9 mouse cellular contexts compared by ENCODE assay signal in genomic region chr12:5359065-5359464, GRCm38 (mm10). TPM values are rescaled to one million over a fixed set of nuclear protein-coding genes. Genes with fewer than 3 reads are reported as not detected.
DNase-seq lines count a peak whose midpoint lies in the region; ATAC-seq lines count a peak whose summit lies in the region.
"Had no signal": no experiment of that assay in that cellular context is flagged by ENCODE, and none has a peak within 500 bp of the region (broad histone marks: within the 10 kb centered on the region; RNA-seq: fewer than 3 reads in every experiment).

No protein-coding gene starts in this region.

- no peaks in the 10 kb centered on the region for H3K36me3 ChIP-seq in heart, embryonic 11.5 days (ENCODE audit: control insufficient read depth, insufficient read depth, low read length)
- H3K36me3 ChIP-seq in neural tube, embryonic 13.5 days = no peaks in the 10 kb centered on the region
- H3K36me3 ChIP-seq in neural tube, embryonic 15.5 days = no peaks in the 10 kb centered on the region

- no peak overlapping the region for H3K4me3 ChIP-seq in heart, embryonic 11.5 days (ENCODE audit: low read depth, low read length)
- H3K4me3 ChIP-seq in neural tube, embryonic 13.5 days = no peak overlapping the region
- H3K4me3 ChIP-seq in neural tube, embryonic 15.5 days (replicated peaks) = no peak overlapping the region

- intact Hi-C loops in heart, postnatal 14 days (cut with DNase I) = no loop called here

- no peak overlapping the region for H3K27ac ChIP-seq in heart, embryonic 11.5 days (ENCODE audit: low read depth, low read length)
- peak overlapping the region; percentile 74 for H3K27ac ChIP-seq in neural tube, embryonic 13.5 days (replicated peaks)
- peak overlapping the region; percentile 63 for H3K27ac ChIP-seq in neural tube, embryonic 15.5 days (replicated peaks)

- no peaks in the 10 kb centered on the region for H3K27me3 ChIP-seq in heart, embryonic 11.5 days (ENCODE audit: control insufficient read depth, insufficient read depth, low read length)
- no peaks in the 10 kb centered on the region for H3K27me3 ChIP-seq in neural tube, embryonic 13.5 days
- H3K27me3 ChIP-seq in neural tube, embryonic 15.5 days (replicated peaks) = no peaks in the 10 kb centered on the region
- H3K27me3 ChIP-seq: Patski had no signal

- H3K9me3 ChIP-seq in heart, embryonic 11.5 days (replicated peaks; ENCODE audit: control insufficient read depth, low read length) = no peaks in the 10 kb centered on the region
- no peaks in the 10 kb centered on the region for H3K9me3 ChIP-seq in neural tube, embryonic 13.5 days
- no peaks in the 10 kb centered on the region for H3K9me3 ChIP-seq in neural tube, embryonic 15.5 days (replicated peaks)

- 41% methylated on average over 5 of the region's 5 CpGs for WGBS in heart, embryonic 11.5 days (ENCODE audit: insufficient replicate concordance)
- 29% methylated on average over 5 of the region's 5 CpGs for WGBS in neural tube, embryonic 13.5 days
- WGBS in neural tube, embryonic 15.5 days = 21% methylated on average over 5 of the region's 5 CpGs

- H3K4me2 ChIP-seq in heart, embryonic 11.5 days = no peak overlapping the region
- no peak overlapping the region; the same call in 1 of the 2 replicates for H3K4me2 ChIP-seq in neural tube, embryonic 13.5 days
- peak overlapping the region; percentile 26; the same call in 1 of the 2 replicates for H3K4me2 ChIP-seq in neural tube, embryonic 15.5 days

- no peak for ATAC-seq in heart, embryonic 11.5 days (replicated peaks; ENCODE audit: insufficient number of reproducible peaks, low FRiP score, low TSS enrichment)
- no peak for ATAC-seq in neural tube, embryonic 13.5 days (ENCODE audit: low read depth)
- peak; percentile 51; the same call in 1 of the 2 replicates for ATAC-seq in neural tube, embryonic 15.5 days (ENCODE audit: low FRiP score)
- ATAC-seq in CD4-positive, CD25-positive, alpha-beta regulatory T cell, adult 4 months = no peak
- ATAC-seq: Patski had no signal

- peak; percentile 25 to 43 for DNase-seq in heart, postnatal 14 days
- no peak for DNase-seq in neural tube, embryonic 10.5 days (ENCODE audit: extremely low spot score, low spot score)
- peak; percentile 77 for DNase-seq in cerebellum, postnatal 14 days
- no peak for DNase-seq in spleen, adult 12 weeks (ENCODE audit: low spot score)

- H3K4me1 ChIP-seq in heart, embryonic 11.5 days (ENCODE audit: control insufficient read depth, insufficient read depth, low read length) = no peaks in the 10 kb centered on the region
- H3K4me1 ChIP-seq in neural tube, embryonic 13.5 days (replicated peaks) = peaks cover 26% of the 10 kb centered on the region
- H3K4me1 ChIP-seq in neural tube, embryonic 15.5 days = peaks cover 19% of the 10 kb centered on the region

- no peak overlapping the region for H3K9ac ChIP-seq in heart, embryonic 11.5 days (ENCODE audit: low read depth, low read length)
- H3K9ac ChIP-seq in neural tube, embryonic 13.5 days = no peak overlapping the region
- H3K9ac ChIP-seq in neural tube, embryonic 15.5 days (replicated peaks) = no peak overlapping the region

RNA-seq across cellular contexts. Expression of gene Klhl29, which starts 16.4 kb away (rescaled TPM):
- total RNA-seq in heart, postnatal 14 days (2021) = under 1 TPM; 0.49 to 0.55 TPM
- 0.58 and 0.67 TPM in 2 replicates for polyA plus RNA-seq in heart, embryonic 11.5 days (2014; fragmentation: Nextera tagmentation; extraction: Ambion mirVana)
- polyA plus RNA-seq in neural tube, embryonic 13.5 days (2015; fragmentation: Nextera tagmentation; extraction: Ambion mirVana) = 2.7 and 2.8 TPM in 2 replicates
- polyA plus RNA-seq in neural tube, embryonic 15.5 days (2015; fragmentation: Nextera tagmentation; extraction: Ambion mirVana) = 2.8 and 3.9 TPM in 2 replicates
- polyA plus RNA-seq in CD4-positive, CD25-positive, alpha-beta regulatory T cell, adult 4 months (2017; shearing (Covaris generic)) = under 1 TPM; 0.22 to 0.32 TPM

Comparison
In these comparisons a context has a peak if more than half of its experiments do, and no peak if none do; other contexts are left out.
1. DNase-seq: peak in heart, postnatal 14 days (2 of 2) and cerebellum, postnatal 14 days (2 of 2); none in neural tube, embryonic 10.5 days (single experiment) and spleen, adult 12 weeks (single experiment).